Mouse (Mus musculus) cerebellum, postnatal 14 days (tissue): ENCODE measurements around the gene Fbxo6.
A peak's percentile ranks its signal among the peaks of the same experiment; 100 is the strongest.

Experiments used
- DNase-seq, 2 experiments: peaks; one replicate each; pipeline ENCODE4 v3.0.0; 2021; ENCODE audit warnings: mixed read lengths in 2 of 2

Gene Fbxo6

DNA sequence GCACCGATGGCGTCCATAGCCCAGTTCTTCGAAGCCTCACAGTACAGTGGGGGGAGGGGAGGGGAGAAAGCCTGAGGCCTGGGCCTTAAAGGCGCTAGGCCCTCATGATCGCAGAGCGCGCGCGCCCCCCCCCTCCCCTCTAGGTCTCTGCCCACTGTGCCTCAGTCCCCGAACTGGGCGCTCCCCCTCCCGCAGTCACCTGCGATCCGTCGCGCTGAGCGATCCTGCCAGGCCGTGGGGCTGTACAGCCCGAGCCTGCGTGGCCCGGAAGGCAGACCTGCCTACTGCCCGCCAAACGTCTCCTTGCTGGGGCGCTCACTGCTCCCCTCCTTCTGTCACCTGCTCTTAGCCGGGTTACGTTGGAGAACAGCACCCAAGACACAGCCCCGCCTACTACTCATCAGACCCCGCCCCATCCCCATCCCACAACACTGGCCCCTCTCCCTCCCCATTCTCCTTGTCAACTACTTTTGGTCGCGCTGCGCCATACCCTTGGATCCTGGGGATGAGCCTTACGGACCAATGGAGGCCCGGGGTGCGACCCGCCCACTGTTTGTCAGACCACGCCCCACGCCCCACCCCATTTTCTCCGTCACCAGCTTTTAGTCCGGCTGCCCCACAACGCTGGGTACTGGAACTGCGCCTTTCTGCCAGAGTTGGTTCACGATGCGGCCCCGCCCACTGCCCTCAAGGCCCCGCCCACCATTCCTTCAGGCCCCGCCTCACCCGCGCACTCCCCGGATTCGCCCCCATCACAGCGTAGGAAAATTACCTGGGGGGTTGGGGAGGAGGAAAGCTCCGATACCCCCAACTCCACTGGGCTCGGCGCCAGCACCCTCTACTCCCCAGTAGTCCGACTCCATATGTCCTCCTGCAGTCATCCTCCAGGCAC, 7.8 kb upstream of the Fbxo6 start:
- DNase-seq, result peak; percentile 97 to 98

DNA sequence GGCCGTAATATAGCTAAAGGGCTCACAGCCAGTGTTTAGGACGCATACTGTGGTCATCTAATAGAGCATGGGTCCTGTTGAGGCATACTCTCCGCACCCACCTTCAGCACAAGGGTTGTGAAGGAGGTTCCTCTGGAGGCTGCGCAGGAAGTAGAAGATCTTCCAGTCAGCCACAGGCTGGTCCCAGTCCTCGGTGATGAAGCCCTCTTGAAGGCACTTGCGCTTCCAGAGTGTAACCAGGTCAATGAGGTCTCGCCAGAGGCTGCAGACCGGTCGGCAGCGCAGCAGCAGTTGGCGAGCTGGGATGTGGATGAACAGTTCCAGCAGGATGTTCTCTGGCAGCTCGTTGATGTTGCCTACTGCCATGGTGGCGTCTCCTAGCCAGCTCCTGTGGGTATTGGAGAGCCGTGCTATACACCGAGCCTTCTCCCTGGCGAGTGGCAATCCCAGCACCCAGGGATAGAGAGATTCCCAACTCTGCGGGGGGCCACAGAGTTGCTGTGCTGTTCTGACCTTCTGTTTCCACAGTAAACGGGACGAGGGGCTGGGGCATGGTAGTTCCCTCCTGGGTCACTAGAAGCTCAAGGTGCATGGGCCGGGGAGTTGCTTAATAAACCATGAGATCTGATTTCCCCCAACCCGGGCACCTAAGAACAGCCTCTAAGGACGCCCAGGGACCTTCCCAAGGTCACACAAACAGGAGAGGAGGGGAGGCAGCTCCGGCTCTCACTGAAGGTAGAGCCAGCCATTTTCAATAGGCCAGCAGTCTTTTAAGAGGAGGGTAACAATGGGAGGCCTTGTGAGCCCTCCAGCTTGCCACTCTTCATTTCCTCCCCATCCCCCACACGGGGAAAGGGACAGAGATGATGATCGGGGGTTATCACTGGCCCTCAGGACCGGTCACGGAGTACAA, 6.8 kb upstream of the Fbxo6 start:
- DNase-seq, result peak; percentile 69 to 76

DNA sequence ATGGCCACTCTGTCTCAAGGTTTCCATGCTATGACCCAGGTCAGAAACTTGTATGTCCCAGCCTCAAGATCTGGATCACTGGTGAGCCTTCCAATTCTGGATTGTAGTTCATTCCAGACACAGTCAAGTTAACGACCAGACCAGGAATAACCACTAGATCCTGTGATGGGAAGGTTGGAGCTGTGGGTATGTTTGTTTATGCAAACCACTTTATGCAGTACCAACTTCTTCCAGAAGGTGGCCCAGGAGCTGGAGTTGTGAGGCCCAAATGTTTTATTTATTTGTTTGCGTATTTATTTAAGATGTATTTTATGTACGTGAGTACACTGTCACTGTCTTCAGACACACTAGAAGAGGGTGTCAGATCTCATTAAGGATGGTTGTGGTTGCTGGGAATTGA, 3.0 kb upstream of the Fbxo6 start:
- peak; percentile 79 to 88 for DNase-seq

DNA sequence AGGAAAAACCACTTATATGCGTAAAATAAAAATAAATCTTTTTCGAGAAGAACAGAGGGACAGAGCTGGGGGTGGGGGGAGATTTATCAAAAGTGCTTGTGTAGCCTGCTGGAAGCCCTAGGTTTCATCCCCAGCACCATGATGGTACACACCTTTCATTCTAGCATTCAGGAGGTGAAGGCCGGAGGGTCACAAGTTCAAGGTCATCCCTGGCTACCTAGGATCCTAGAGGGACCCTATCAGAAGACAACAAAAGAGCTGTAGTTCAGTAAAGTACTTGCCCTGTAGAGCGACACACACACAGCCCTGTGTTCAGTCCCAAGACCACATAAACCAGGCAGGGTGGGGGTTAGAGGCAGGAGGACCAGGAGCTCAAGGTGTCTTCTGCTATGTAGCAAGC, 2.1 kb upstream of the Fbxo6 start:
- no peak for DNase-seq

DNA sequence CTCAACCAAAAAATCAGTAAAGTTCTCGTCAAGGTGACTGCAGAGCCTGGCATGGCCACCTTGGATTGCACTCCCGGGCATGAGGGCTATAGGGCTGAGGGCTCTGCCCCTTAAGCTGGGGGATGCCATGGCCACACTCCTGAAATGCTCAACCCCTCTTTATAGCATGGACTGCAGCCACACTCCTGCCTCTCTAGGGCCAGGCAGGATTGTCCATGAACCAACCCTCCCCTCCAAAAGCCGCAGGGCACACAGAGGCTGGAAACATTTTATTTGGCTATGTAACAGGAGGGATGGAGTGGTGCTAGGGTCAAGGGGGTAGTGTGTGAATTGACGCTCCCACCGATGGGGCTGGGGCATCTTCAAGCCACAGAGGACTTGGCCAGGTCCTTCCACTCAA, 607 bp upstream of the Fbxo6 start:
- DNase-seq, result no peak

DNA sequence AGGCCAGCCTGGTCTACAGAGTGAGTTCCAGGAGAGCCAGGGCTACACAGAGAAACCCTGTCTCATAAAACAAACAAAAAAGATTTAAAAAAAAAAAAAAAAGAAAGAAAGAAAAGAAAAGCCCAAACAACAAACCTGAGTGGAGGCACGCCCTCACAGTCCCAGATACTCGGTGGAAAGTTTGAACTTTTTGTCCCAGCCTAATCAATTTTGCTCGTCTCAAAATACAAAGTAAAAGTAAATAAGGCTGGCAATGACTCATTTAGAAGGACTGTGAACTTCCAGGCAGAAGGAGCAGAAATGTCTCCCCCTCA, 1.0 kb downstream of the Fbxo6 start:
- no peak for DNase-seq

DNA sequence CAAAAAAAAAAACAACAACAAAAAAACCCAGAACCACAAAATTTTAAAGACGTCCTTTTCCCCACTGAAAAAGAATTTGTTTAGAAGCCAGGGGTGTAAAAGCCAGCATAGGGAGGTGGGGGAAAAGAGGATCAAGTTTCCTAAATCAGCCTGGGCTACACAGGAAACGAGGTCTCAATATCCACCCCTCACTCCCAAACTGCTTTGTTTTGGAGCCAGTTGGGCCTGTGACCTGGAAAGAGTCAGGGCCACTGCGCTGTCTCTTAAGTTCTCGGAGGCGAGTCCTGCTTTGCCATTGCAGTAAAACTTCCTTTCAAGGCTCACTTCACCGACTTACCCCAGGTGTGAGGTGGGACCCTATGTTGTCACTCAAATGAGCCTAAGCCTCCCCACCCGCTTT, 1.7 kb downstream of the Fbxo6 start:
- no peak for DNase-seq

DNA sequence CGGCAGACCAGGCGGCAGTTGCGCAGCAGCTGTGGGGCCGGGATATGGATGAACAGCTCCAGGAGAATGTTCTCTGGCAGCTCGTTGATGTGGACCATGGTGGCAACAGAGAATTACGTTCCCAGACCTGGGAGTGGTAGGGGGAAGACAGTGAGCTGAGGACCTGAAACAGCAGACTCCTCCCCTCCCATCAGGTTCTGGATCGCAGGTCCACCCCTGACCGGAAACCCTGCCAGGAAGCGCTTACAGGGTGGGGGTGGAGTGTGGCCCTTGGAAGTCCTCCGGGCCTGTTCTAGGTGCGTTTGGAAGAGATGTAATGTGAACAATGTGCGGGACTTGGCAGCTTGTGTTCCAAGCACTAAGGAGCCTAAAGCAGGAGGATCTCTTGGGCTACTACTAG, 2.4 kb downstream of the Fbxo6 start:
- DNase-seq, result no peak

DNA sequence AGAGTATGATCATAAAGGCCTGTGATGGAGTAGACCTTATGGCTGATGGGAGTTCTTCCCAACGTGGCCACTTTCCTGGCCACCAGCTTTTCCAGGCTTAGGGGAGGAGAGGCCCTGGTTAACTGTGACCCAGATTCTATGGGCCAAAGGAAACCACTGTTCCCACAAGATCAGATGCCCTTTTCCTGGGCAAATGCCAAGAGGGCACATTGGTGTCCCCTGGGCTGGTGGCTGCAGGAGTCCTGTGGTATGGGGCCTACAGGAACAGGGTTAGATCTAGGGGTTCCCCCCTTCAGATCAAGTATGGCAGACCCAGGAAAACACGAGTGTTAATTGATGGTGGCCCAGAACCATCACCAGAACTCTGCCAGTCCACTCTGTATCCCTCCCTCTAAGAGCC, 4.2 kb downstream of the Fbxo6 start:
- no peak for DNase-seq

DNA sequence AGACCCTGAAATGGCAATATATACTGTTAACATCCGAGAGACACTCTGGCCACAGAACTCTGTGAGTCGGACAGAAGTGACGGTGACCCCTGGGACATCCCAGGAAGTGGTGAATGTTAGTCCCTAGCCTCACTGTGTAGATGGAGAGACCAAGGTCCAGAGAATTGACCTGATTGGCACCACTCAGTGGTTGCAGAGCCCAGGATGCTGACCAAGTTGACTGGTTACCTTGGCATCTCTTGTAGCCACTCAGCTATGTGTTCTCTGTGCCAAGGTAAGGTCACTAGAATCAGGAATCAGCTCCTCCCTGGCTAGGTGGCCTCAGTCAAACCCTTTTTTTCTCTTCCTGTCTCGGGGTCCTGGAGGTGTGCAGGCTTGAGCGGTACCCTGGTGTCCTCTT, 8.2 kb downstream of the Fbxo6 start:
- DNase-seq, result no peak

DNA sequence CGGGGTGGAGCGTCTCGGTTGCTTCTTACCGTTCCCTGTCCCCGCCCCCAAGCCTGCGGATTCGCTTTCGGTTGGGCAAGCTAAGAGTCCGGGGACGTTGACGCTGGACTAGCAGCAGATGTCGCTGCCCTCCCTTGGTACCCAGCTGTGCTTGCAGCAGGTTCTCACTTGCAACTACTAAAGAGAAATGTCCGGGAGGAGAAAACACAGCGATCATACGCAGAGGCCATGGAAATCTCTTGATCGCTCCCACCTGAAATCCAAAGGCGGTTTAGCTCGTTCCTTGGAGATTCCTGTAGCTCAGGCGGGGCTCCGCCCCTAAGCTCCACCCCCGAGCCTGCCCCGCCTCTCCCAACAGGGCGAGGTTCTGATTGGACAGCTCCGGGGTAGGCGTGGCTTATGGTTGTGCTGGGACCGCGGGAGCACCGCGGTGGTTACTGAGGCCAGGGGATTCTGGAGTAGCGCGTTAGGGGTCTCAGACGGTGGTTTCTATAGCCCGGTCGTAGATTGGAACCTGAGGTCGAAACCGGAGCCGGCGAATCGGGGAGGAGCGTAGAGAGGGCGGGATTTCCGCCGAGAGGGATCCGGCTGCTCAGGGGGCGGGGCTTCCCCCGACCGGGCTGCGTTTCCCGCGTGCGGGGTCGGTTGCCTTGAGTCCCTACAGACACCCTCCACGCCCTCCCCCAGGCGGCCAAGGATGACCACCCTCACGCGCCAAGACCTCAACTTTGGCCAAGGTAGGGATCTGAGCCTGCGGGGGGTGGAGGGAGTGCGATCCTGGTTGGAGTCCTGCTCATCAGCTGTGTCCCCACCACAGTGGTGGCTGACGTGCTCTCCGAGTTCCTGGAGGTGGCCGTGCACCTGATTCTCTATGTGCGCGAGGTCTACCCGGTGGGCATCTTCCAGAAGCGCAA, 11.6 kb downstream of the Fbxo6 start:
- peak; percentile 96 to 97 for DNase-seq

DNA sequence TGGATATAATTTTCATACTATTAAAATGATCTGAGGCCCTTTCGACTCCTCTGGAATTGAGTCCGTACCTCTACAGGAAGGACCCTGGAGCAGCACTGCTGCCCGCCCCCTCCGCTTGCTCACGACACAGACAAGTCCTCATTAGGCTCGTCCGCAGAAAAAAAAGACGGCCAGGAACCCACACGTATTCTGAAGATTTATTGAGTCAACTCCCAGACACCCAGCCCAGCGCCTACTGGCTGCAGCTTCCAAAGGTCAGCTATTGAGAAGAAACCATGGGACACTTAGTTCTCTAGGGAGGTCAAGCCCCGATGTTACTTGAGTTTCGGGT, 12.2 kb downstream of the Fbxo6 start:
- DNase-seq, result no peak

DNA sequence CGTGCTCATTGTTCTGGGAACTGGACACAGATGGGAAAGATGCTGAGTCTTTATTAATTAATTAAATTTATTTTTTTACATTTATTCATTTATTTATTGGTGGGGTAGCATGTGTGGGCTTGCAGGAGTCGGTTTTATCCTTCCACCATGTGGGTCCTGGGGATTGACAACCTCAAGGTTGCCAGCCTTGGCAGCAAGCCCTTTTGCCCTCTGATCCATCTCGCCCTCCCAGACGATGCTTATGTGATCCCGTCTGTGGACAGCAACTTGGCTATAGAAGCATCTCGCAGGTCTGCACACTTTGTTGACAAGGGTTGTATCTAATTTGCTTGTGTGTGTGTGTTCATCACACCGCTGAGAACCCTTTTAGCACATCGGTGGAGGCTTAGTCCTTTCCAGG, 14.4 kb downstream of the Fbxo6 start:
- DNase-seq, result no peak

DNA sequence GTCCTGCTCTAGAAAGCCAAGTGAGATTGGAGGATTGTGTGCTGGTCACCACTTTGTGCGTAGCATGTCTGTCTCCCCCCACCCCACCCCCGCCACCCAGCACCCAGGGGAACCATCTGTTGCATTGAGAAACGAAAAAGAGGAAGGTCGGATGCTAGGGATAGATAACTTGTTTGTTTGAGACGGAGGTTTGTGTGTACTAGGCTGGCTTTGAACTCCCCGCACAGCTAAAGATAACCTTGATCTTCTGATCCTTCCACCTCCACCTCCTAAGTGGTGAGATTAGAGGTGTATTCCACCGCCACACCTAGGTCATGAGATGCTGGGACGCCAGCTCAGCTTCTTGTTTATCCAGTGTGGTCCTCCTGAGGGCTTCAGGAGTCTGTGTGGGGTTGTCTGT, 17.0 kb downstream of the Fbxo6 start:
- no peak for DNase-seq

DNA sequence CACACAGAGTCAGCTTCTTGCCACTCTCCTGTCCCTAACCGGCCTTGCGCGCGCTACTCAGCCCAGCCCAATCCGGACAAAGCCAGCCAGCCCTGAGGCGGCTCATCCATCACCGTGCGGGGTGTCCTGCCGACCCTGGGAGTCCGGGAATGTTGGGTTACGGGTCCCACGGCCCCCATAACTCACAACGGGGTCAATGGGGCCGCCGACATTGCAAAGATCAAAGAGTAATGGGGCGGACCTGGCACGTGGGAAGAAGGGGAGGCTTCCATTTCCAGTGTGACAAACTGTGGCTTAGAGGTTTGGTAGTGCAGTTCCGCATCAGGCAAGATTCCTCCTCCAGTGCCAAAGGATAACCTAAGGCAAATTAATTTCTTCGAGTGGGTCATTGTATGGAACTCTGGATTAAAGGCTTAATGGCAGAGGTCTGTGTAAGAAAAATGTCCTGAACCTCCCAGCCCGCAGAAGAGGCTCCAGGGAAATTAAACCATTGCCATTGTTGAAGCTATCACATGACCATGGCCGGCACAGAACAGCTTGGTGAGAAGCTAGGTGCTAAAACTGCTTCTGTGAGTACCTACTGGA, 20.4 kb downstream of the Fbxo6 start:
- DNase-seq, result peak; percentile 55 to 62

DNA sequence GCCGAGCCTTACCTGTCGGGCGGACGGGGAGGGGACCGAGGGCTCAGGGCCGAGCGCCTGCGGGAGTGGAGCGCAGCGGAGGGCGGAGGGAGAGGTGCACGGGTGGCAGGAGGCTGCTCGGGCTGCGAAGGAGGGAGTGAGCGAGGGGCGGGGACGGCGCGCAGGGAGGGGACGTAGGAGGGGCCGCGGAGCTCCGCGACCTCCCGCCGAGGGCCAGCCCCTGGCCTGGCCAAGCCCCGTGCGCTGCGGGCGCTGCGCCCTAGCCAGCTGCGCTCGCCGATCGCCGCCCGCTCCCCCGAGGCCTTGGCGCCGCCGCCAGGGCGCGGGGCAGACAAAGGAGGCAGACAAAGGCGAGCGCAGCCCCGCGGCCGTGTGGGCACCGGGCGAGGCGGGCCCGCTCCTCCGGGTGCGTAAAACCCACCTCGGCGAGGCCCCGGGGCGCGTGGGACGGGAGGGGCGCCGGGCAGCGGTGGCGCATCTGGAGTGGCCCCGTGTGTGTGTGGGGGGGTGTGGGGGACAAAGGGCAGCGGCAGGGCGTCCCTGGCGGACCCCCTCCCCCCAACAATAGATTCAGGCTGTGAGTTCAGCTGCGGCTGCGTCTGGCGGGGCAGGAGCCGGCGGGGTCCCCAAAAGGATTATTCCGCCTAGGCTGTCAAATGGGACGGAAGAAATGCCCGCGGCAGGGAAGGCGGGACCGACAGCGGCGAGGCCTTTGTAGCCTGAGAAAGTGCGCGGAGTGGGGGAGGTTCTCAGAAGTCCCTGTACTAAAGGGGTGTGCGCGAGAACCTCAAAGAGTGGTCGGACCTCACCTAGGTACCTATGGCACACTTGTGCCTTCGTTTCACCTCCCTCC, 21.2 kb downstream of the Fbxo6 start, which contains the start of gene Draxin:
Gene Draxin, minus strand, starts transcription at position 138 of the 853 bp plus-strand sequence.
- DNase-seq, result peak; percentile 82 to 84

DNA sequence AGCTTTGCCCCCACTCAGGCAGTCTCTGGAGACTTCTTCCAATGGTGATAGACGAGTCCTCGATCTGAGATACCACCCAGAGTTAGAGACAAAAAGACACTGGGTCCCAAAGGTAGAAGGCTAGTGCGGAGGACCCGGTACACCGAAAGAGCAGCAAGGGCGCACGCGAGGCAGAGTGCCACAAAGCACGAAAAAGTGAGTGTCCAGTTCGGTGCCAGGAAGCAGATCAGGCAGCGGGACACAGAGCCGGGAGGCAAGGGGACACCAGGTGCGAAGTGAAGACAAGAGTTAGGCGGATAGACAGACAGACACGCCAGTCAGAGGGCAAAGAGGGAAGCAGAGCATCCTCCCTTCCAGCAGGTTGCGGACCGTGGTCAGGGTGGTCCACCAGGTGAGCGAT, 21.8 kb downstream of the Fbxo6 start, which contains the start of gene Mad2l2:
Gene Mad2l2, plus strand, starts transcription at position 252 of the 400 bp plus-strand sequence.
- DNase-seq, result no peak

DNA sequence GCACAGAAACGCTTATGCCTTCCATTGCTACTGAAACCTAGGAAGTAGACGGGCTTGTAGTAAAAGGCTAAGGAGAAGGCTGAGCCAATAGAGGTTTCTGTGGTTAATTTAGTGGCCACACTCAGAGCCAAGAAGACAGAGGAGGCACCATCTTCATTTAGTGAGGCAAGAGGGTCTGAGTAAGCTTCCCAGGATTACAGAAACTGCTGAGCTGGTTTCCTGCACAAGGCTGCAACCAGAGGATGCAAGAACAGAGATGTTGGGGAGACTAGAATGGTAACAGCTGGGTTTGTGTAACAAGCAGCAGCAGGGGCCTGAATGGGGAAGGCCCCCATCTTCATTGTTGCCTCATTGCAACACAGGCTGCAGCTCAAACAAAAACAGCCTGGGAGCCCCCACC, 23.3 kb downstream of the Fbxo6 start:
- DNase-seq, result no peak

DNA sequence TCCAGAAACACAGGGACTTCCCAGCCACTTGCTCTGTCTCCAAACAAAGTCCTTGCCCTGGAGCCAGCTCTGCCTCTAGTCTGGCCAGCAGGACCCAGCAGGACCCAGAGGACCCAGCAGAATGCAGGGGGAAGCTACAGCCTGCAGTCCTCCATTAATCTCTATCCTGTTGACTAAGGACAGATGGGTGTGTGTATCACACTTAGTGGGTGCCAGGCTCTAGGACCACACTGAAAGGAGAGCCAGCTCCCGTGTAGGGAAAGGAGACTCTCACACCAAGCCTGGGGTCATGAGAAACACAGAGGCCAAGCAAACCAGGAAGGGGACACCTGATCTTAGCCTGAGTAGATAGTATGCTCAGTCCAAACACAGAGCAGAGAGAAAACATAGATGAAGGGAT, 23.7 kb downstream of the Fbxo6 start:
- DNase-seq, result no peak

DNA sequence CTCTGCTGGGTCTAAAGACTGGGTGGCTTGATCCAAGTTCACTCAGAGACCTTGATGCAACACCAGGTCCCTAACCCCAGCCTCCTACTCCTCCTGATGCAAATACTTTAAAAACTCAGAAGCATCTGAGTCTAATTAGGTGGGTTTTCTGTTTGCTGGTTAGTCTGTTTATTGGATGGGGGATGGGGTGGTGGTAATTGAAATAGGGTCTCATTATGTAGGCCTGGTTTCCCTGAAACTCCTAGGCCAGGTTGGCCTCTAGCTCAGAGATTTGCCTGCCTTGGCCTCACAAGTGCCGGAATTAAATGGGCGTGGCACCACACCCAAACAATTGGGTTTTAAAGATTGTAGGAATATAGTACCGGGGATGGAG, 29.3 kb downstream of the Fbxo6 start:
- no peak for DNase-seq

DNA sequence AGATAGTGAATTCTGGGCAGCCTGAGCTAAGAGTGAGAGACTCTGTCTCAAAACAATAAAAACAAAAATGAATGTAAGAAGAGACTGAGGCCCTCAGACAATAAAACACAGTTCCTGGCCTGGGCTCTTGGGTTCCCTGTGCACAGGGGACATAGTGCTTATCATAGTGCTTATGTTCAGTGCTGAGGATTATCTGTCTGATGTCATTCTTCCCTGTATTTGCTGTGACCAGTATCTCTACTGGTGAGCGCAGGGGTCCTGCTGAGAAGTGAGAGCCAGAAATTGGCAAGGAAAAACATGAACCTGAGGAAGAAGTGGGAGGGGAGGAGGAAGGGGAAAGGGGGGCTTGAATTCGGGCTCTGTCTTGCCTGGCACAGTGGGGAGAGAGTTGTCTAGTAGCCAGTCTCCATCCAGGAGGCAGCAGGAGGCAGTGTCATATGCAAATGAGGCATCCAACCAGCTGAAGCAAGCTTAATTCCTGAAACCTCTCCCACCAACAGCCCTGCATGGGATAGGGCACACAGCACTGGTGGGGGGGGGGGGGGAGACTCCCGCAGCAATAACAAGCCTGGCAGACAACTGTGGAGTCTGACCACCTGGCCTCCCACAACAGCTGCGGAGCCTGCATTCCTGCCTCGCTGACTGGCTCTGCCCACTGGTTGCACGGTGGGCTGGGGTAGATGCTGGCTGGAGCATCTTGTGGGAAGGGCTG, 29.8 kb downstream of the Fbxo6 start:
- DNase-seq, result peak; percentile 77 to 87
